Mouse (Mus musculus) forebrain, embryonic 16.5 days (tissue): ENCODE results near the gene Fgf22. TPM values are rescaled to one million over a fixed set of nuclear protein-coding genes. Genes with fewer than 3 reads are reported as not detected.

Experiments used
- ATAC-seq: fragments of 200-750 bp; cut with Nextera tagmentation; 2 replicates; pipeline ENCODE4 v1.8.0; 2017; ENCODE audit warnings: mild to moderate bottlenecking, moderate library complexity
- H3K27ac ChIP-seq: fragments of 300-500 bp; sonication (generic); 2 replicates; pipeline ENCODE4 v1.5.1; 2014; ENCODE audit warnings: low read length, control low read depth
- H3K27me3 ChIP-seq: fragments of 300-500 bp; sonication (generic); replicated peaks from 2 replicates; pipeline ENCODE4 v1.6.1; 2014; ENCODE audit warnings: low read length; ENCODE audit not compliant: control insufficient read depth, insufficient read depth
- H3K36me3 ChIP-seq: fragments of 300-500 bp; sonication (generic); 2 replicates; pipeline ENCODE4 v1.6.1; 2014; ENCODE audit not compliant: control insufficient read depth, insufficient read depth
- H3K4me1 ChIP-seq: fragments of 300-500 bp; sonication (generic); replicated peaks from 2 replicates; pipeline ENCODE4 v1.6.1; 2014; ENCODE audit warnings: low read length; ENCODE audit not compliant: control insufficient read depth, insufficient read depth
- H3K4me2 ChIP-seq: fragments of 300-500 bp; sonication (generic); 2 replicates; pipeline ENCODE4 v1.6.1; 2014; ENCODE audit warnings: mild to moderate bottlenecking, low read length, control low read depth
- H3K4me3 ChIP-seq: fragments of 300-500 bp; sonication (generic); replicated peaks from 2 replicates; pipeline ENCODE4 v1.5.1; 2014; ENCODE audit warnings: mild to moderate bottlenecking, low read length, control low read depth
- H3K9ac ChIP-seq: fragments of 300-500 bp; sonication (generic); replicated peaks from 2 replicates; pipeline ENCODE4 v1.6.1; 2014; ENCODE audit warnings: low read depth, low read length, control low read depth
- H3K9me3 ChIP-seq: fragments of 300-500 bp; sonication (generic); 2 replicates; pipeline ENCODE4 v1.6.1; 2016; ENCODE audit warnings: low read length; ENCODE audit not compliant: control insufficient read depth
- WGBS: fragments of 180-500 bp; shearing (Covaris S2); extraction: QIAGEN DNeasy Blood & Tissue Kit; methylation state at CpG from one replicate; pipeline ENCODE4 v1.1.7; 2014; 5-methylcytosine and 5-hydroxymethylcytosine counted together
- polyA plus RNA-seq: library from polyadenylated mRNA; unstranded; fragments of >200 nt; fragmentation: Nextera tagmentation; extraction: Ambion mirVana; gene quantifications from 2 replicates; pipeline ENCODE4 v1.2.1, GENCODE M21; 2015

The Fgf22 gene
- polyA plus RNA-seq, 1 experiment from 2014 or later = 0.73 TPM

DNA sequence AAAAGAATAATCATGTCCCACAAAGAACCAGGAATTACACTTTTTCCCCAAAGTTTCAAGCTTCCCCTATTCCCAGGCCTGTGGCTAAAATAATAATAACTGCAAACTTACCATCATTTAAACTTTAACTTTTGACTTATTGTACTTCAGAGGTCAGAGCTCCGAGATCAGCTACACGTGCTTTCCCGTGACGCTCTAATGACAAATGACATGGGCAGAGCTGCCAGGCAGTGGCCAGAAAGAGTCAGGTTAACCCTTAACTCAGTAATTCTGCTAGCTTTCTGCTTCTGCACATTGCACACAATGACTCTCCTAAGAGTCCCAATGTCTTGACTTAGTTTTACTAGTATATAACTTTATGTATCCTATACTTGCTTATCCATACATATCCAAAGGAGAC lies 14.5 kb downstream of the Fgf22 start:
- no peaks in the 10 kb centered on the region for H3K36me3 ChIP-seq
- WGBS = 71% methylated on average over 4 of the region's 4 CpGs
- no peak overlapping the region for H3K27ac ChIP-seq
- ATAC-seq = no peak
- peaks cover 31% of the 10 kb centered on the region for H3K4me1 ChIP-seq
- no peak overlapping the region for H3K4me2 ChIP-seq
- H3K4me3 ChIP-seq = no peak overlapping the region
- no peak overlapping the region for H3K9ac ChIP-seq
- H3K27me3 ChIP-seq = no peaks in the 10 kb centered on the region
- no peaks in the 10 kb centered on the region for H3K9me3 ChIP-seq

DNA sequence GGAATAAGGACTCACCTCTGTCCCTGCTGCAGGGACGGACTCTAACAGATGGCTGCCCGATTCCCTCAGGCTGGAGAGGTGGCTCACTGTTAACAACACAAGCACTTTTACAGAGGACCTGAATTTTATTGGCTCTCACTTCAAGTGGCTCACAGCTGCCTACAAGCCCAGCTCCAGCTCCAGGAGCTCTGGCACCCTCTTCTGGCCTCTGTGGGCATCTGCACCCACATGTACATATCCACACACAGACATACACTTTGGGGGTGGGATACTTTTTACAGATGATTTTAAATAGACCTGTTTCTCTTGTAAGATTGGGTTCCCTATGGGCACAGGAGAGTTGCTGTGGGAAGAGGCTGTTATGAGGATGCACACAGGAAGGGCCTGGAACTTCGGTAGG lies 17.4 kb downstream of the Fgf22 start:
- no peak overlapping the region for H3K4me2 ChIP-seq
- H3K4me3 ChIP-seq = no peak overlapping the region
- no peak overlapping the region for H3K9ac ChIP-seq
- peaks cover 4% of the 10 kb centered on the region; the same call in 1 of the 2 replicates for H3K9me3 ChIP-seq
- no peak for ATAC-seq
- peaks cover 5% of the 10 kb centered on the region; the same call in 1 of the 2 replicates for H3K27me3 ChIP-seq
- no peaks in the 10 kb centered on the region for H3K36me3 ChIP-seq
- peaks cover 16% of the 10 kb centered on the region for H3K4me1 ChIP-seq
- 92% methylated on average over 3 of the region's 3 CpGs for WGBS
- no peak overlapping the region for H3K27ac ChIP-seq

DNA sequence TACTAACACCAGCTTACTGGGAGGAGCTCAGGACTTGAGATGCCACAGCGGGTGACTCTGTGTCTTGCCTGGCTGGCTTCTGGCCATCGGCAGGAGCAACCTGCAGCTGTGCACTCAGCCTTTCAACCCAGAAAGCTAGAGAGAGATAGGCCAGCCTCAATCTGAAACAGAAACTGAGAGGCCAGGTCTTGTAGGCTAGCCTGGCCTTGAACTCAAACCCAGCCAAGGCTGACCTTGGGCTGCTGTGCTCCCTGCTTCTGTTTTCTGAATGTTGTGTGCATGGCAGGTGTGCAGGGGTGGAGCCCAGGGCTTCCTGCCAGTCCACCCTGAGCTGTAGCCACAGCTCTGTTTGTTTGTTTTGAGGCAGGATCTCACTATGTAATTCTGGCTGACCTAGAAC lies 18.3 kb downstream of the Fgf22 start:
- peaks cover 13% of the 10 kb centered on the region for H3K4me1 ChIP-seq
- H3K36me3 ChIP-seq = no peaks in the 10 kb centered on the region
- no peak overlapping the region for H3K4me3 ChIP-seq
- peaks cover 7% of the 10 kb centered on the region for H3K27me3 ChIP-seq
- no peak overlapping the region for H3K9ac ChIP-seq
- ATAC-seq = no peak
- peaks cover 4% of the 10 kb centered on the region; the same call in 1 of the 2 replicates for H3K9me3 ChIP-seq
- 88% methylated on average over 2 of the region's 2 CpGs for WGBS
- no peak overlapping the region for H3K4me2 ChIP-seq
- H3K27ac ChIP-seq = no peak overlapping the region

DNA sequence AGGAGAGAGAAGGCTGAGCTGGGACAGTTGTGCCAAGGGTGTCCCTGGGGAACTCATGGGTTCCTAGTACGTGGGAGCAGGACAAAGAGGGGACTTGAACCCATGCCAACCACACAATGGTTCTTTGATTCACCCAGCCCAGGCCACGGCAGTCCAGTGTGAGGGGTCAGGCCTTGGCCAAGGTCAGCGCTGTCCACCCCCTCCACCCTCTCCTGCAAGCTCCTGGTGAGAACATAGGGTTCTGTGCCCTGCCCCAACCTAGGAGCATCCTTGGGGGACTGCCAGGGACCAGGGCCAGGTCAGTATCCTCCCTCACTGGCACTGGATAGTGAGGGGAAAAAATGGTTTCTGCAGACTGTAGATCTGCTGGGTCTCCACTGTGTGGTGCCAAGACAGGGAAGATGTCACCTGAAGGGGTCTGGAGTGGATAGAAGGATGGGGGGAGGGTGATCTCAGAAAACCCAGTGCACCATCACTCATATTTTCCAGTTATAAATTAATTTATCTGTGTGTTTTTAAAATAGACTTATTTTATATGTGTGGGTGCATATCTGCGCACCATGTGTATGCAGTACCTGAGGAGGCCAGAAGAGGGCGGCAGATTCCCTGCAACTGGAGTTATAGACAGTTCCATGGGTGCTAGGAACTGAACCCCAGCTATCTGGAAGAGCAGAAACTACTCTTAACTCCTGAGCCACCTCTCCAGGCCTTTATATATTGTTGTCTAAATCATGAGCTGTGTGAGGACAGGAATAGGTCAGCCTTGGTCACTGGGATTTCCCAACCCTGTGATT lies 19.8 kb downstream of the Fgf22 start:
- Histone ChIP-seq H3K27ac (no peak overlapping the region), H3K4me2 (no peak overlapping the region), H3K27me3 (peaks cover 7% of the 10 kb centered on the region), H3K4me1 (peaks cover 8% of the 10 kb centered on the region), H3K36me3 (no peaks in the 10 kb centered on the region), H3K9me3 (peaks cover 4% of the 10 kb centered on the region; the same call in 1 of the 2 replicates), H3K9ac (no peak overlapping the region), H3K4me3 (no peak overlapping the region)
- ATAC-seq = no peak
- WGBS = 54% methylated on average over 5 of the region's 5 CpGs

DNA sequence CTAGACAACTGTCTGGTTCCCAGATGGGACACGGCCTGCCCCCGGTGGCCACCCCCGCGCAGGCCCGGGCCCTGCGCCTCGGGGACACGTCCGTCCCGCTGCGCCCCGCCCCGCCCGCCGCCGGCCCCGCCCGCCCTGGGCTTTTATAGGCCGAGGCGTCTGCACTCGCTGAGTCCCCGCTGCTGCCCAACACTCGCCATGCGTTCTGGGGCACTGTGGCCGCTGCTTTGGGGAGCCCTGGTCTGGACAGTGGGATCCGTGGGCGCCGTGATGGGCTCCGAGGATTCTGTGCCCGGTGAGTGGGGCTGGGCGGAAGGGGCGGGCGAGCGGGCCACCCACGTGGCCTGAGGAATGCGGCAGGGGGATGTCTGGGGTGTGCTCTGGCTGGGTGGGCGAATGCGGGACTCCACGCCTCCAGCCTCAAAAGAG lies 22.2 kb downstream of the Fgf22 start, which contains the start of gene Fstl3:
Fstl3 (plus strand) TSS at position 170 of the 429 bp plus-strand sequence.
- peak within 1 kb of the TSS; percentile 14 for H3K4me3 ChIP-seq
- H3K9ac ChIP-seq = no peak within 1 kb of the TSS; the same call in 1 of the 2 replicates
- H3K27ac ChIP-seq = no peak within 1 kb of the TSS
- peaks cover 4% of the 10 kb centered on the region; the same call in 1 of the 2 replicates for H3K9me3 ChIP-seq
- H3K36me3 ChIP-seq = no peaks in the 10 kb centered on the region
- H3K4me1 ChIP-seq = peaks cover 20% of the 10 kb centered on the region
- peak within 1 kb of the TSS; percentile 39 for H3K4me2 ChIP-seq
- ATAC-seq = no peak
- WGBS = 1% methylated on average over 39 of the region's 39 CpGs
- peaks cover 17% of the 10 kb centered on the region for H3K27me3 ChIP-seq

DNA sequence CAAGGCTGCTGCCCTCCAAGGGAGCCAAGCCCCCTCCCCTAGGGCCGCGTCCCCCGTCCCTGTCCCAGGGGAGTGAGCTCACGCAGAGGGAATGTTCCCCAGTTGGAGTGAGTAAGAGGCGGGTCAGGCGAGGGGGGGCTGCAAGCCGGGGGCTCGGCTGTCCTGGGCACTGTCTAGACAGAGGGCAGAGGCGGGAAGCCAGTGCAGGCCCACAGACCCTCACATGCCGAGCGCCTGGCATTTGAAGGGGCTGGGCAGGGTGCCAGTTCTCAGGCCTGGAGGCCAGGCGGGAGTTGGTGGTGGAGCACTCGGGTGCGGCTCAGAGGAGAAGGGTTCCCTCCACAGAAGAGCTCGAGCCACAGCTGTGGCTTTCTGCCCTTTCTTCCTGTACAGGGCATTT lies 23.1 kb downstream of the Fgf22 start:
- no peak for ATAC-seq
- WGBS = 4% methylated on average over 15 of the region's 15 CpGs
- Histone ChIP-seq H3K36me3 (no peaks in the 10 kb centered on the region), H3K9ac (no peak overlapping the region), H3K27me3 (peaks cover 17% of the 10 kb centered on the region), H3K4me2 (no peak overlapping the region), H3K4me1 (peaks cover 20% of the 10 kb centered on the region), H3K9me3 (peaks cover 4% of the 10 kb centered on the region; the same call in 1 of the 2 replicates), H3K4me3 (no peak overlapping the region), H3K27ac (no peak overlapping the region)

DNA sequence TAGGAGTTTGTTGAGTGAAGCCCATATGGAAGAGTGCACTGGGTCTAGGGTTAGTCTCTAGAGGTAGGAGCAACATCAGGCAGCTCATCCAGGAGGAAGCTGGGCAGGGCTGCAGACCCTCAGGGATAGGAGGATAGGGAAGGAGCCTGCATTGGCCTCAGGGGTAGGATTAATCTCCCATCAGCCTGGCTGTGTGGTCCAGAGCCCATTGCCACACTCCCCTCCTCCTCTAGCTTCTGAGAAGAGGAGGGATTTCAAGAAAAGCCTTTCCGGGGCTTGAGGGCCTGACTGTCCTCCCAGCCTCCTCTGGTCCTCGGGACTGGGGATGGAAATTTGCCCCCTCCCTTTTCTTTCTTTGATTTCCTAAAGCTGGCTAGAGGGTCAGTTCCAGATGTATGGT lies 24.3 kb downstream of the Fgf22 start:
- H3K9me3 ChIP-seq = peaks cover 4% of the 10 kb centered on the region; the same call in 1 of the 2 replicates
- H3K36me3 ChIP-seq = no peaks in the 10 kb centered on the region
- WGBS = 11% methylated on average over 2 of the region's 2 CpGs
- no peak overlapping the region for H3K27ac ChIP-seq
- no peak overlapping the region for H3K9ac ChIP-seq
- no peak overlapping the region for H3K4me2 ChIP-seq
- ATAC-seq = no peak
- H3K27me3 ChIP-seq = peaks cover 17% of the 10 kb centered on the region
- H3K4me3 ChIP-seq = no peak overlapping the region
- peaks cover 20% of the 10 kb centered on the region for H3K4me1 ChIP-seq

DNA sequence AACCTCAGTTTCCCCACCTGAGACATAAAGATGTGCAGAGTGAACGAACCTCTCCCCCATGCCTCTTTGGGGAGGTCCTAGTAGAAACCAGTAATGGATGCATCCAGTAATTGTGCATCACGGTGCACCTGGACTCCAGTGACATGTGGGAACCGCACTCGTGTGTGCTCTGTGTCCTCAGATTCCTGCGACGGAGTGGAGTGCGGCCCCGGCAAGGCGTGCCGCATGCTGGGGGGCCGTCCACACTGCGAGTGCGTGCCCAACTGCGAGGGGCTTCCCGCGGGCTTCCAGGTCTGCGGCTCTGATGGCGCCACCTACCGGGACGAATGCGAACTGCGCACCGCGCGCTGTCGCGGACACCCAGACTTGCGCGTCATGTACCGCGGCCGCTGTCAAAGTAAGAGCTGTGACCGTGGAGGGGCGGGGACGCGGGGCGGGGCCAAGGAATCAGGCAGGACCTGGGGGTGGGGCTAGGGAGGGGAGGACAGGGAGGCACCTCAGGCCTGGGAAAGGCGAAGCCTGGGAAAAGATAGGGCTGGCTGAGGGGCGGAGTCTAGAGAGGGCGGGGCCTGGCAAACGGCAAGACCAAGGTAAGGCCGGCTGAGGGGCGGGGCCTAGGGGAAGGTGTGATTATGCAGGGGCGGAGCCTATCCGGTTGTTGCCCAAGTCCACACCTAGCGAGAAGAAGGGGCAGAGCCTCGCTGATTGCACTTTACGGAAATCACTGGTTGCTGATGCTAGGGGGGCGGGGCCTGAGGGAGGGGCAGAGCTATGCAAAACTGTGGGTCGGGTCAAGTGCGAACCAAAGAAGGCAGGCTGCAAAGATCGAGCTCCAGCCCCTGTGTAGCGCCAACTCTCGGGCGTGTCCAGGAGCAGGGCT lies 25.1 kb downstream of the Fgf22 start:
- Histone ChIP-seq H3K27ac (no peak overlapping the region), H3K36me3 (no peaks in the 10 kb centered on the region), H3K27me3 (peaks cover 17% of the 10 kb centered on the region), H3K4me3 (peak overlapping the region; percentile 44), H3K9ac (0 out of 2 replicates have a peak overlapping the region, but pooled peaks have one; percentile 7), H3K4me1 (peaks cover 20% of the 10 kb centered on the region), H3K4me2 (peak overlapping the region; percentile 59), H3K9me3 (peaks cover 2% of the 10 kb centered on the region; the same call in 1 of the 2 replicates)
- peak; percentile 91 for ATAC-seq
- 1% methylated on average over 55 of the region's 55 CpGs for WGBS

DNA sequence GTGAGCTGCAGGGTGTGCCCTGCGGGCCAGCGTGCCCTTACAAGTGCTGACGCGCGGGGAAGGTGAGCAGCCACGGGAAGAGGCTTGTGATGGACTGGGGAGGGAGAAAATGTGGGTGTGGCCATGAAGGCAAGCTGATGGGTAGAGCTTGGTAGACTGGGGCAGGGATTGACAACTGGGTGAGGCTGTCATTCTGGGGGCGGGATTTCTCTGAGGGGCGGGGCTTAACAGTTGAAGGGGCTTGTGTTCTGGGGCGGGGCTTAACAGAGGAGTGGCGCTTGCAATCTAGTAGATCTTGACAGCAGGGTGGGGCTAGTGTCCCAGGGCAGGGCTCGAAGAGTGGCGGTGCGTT lies 25.8 kb downstream of the Fgf22 start:
- Histone ChIP-seq H3K9me3 (no peaks in the 10 kb centered on the region), H3K27ac (no peak overlapping the region), H3K4me3 (peak overlapping the region; percentile 44), H3K4me2 (peak overlapping the region; percentile 59), H3K36me3 (no peaks in the 10 kb centered on the region), H3K27me3 (peaks cover 17% of the 10 kb centered on the region), H3K9ac (0 out of 2 replicates have a peak overlapping the region, but pooled peaks have one; percentile 7), H3K4me1 (peaks cover 20% of the 10 kb centered on the region)
- no peak; the same call in 1 of the 2 replicates for ATAC-seq
- 2% methylated on average over 13 of the region's 13 CpGs for WGBS
